Mouse (Mus musculus): ENCODE measurements around the gene Slc27a2. TPM values are rescaled to one million over a fixed set of nuclear protein-coding genes. Genes with fewer than 3 reads are reported as not detected.
"Not testable (repeated sequence)": the region's sequence is repeated elsewhere in the genome, so short reads cannot be mapped to it uniquely, and the experiment has no call there.

Slc27a2 gene
- polyA plus RNA-seq, 1 experiment from 2014 or later, result not detected

DNA sequence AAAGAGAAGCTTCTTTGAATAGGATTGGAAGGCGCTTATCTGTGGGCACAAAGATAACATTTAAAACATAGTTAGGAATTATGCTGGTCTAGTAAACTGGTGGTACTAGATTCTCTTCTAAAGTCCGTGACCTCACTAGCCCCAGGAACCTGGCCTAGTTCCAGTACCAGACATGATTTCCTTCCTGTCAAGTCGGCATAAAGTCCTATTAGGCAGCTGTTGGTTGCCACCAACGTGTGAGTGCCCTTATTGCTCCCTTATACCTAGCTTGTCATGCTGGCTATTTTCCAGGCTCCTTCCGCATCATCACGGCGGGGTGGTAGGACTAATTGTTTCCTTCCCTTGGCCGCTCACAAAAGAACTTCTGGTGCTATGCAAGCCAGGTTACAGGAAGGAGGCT, 30.2 kb upstream of the Slc27a2 start:
- ATAC-seq (ENCODE audit: insufficient number of reproducible peaks, low FRiP score, low TSS enrichment, low read depth), result no peak
- no peaks in the 10 kb centered on the region for H3K36me3 ChIP-seq (ENCODE audit: control insufficient read depth, insufficient read depth, low read length)
- no peak overlapping the region for H3K27ac ChIP-seq (replicated peaks; ENCODE audit: low read depth, low read length)
- H3K9ac ChIP-seq (ENCODE audit: low read length), result no peak overlapping the region
- no peak for DNase-seq (ENCODE audit: low spot score)
- H3K27me3 ChIP-seq (ENCODE audit: control insufficient read depth, insufficient read depth, low read length), result no peaks in the 10 kb centered on the region
- H3K4me2 ChIP-seq (ENCODE audit: low read depth, severe bottlenecking), result no peak overlapping the region
- no peak overlapping the region for H3K4me3 ChIP-seq (ENCODE audit: low read depth, low read length)
- no peaks in the 10 kb centered on the region for H3K4me1 ChIP-seq (ENCODE audit: control insufficient read depth, insufficient read depth, low read length)
- no peaks in the 10 kb centered on the region for H3K9me3 ChIP-seq (ENCODE audit: control insufficient read depth, low read length)
- WGBS, result 70% methylated on average over 8 of the region's 8 CpGs

DNA sequence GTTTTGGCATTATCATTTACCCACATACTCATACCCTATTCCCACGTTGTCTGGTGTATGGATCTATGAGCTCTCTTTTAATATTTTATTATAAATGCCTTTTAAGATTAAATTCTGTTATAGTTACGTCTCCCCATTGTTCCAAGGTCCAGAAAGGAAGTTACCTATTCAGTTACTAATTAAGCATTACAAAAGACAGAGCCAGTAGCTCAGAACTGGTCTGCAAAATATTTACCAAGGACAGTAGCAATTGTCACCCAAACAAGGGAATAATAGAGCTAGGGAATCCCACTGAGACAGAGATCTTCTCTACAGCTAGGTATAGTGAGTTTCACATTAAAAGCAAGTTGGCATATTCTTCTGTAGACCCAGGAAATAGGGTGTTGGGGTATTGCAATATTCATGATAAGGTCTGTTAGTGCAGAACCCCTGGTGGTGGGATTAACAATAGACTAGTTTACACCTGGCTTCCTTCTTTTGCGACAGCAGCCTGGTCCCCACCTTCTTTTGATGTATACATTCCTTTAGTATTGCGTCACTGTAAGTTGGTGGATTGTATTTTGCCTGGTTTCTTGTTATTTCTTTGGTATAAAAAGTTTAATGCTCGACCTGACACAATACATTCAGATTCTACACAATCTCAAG, 29.0 kb upstream of the Slc27a2 start:
- not testable (repeated sequence) for H3K27ac ChIP-seq (replicated peaks; ENCODE audit: low read depth, low read length); H3K4me1 ChIP-seq (ENCODE audit: control insufficient read depth, insufficient read depth, low read length); H3K4me3 ChIP-seq (ENCODE audit: low read depth, low read length); ATAC-seq (ENCODE audit: insufficient number of reproducible peaks, low FRiP score, low TSS enrichment, low read depth); H3K36me3 ChIP-seq (ENCODE audit: control insufficient read depth, insufficient read depth, low read length); H3K4me2 ChIP-seq (ENCODE audit: low read depth, severe bottlenecking); H3K27me3 ChIP-seq (ENCODE audit: control insufficient read depth, insufficient read depth, low read length); H3K9me3 ChIP-seq (ENCODE audit: control insufficient read depth, low read length); H3K9ac ChIP-seq (ENCODE audit: low read length); DNase-seq (ENCODE audit: low spot score)
- WGBS, result 62% methylated on average over 5 of the region's 5 CpGs

DNA sequence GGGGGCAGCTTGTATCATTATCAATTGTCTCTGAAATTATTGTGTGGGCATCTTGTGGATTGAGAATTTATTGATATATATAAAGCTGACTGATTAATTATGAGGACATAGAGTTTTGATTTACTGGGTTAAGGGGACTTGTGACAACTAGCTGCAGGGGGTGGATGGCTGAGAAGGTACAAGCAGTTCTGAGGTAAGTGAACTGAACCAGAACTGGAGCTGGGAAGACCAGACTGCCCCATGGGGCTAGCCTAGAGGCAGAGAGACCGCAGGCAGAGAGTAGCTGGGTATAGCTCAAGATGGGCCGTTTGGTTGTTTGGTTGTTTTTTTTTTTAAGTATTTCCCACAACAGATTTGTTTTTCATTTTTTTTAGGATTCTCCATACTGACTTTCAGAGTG, 27.9 kb upstream of the Slc27a2 start:
- no peak overlapping the region for H3K4me2 ChIP-seq (ENCODE audit: low read depth, severe bottlenecking)
- ATAC-seq (ENCODE audit: insufficient number of reproducible peaks, low FRiP score, low TSS enrichment, low read depth), result no peak
- WGBS, result 80% methylated on average over 2 of the region's 2 CpGs
- H3K4me1 ChIP-seq (ENCODE audit: control insufficient read depth, insufficient read depth, low read length), result no peaks in the 10 kb centered on the region
- no peaks in the 10 kb centered on the region for H3K36me3 ChIP-seq (ENCODE audit: control insufficient read depth, insufficient read depth, low read length)
- DNase-seq (ENCODE audit: low spot score), result no peak
- H3K9me3 ChIP-seq (ENCODE audit: control insufficient read depth, low read length), result no peaks in the 10 kb centered on the region
- no peaks in the 10 kb centered on the region for H3K27me3 ChIP-seq (ENCODE audit: control insufficient read depth, insufficient read depth, low read length)
- no peak overlapping the region for H3K4me3 ChIP-seq (ENCODE audit: low read depth, low read length)
- no peak overlapping the region for H3K9ac ChIP-seq (ENCODE audit: low read length)
- no peak overlapping the region for H3K27ac ChIP-seq (replicated peaks; ENCODE audit: low read depth, low read length)

DNA sequence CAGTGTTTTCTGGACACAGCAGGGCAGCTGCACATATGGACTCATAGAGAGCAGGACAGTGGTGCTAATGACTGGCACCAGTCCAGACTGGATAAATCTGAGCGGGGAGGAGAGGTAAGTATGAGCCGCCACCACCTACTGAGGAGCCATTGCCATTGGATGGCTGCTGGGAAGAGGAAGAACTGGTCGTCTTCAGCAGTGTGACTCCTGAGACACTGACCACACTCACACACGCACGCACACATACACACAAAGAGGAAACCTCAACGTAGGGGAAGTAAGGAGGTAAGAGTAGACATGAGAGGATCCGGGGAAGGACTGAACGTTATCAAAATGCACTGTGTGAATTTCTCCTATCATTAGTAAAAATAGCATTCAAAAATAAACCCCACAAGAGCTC, 24.7 kb upstream of the Slc27a2 start:
- H3K9ac ChIP-seq (ENCODE audit: low read length), result no peak overlapping the region
- no peak overlapping the region for H3K4me3 ChIP-seq (ENCODE audit: low read depth, low read length)
- H3K9me3 ChIP-seq (ENCODE audit: control insufficient read depth, low read length), result no peaks in the 10 kb centered on the region
- no peaks in the 10 kb centered on the region for H3K4me1 ChIP-seq (ENCODE audit: control insufficient read depth, insufficient read depth, low read length)
- 91% methylated on average over 8 of the region's 8 CpGs for WGBS
- no peak overlapping the region for H3K4me2 ChIP-seq (ENCODE audit: low read depth, severe bottlenecking)
- no peaks in the 10 kb centered on the region for H3K27me3 ChIP-seq (ENCODE audit: control insufficient read depth, insufficient read depth, low read length)
- no peak for ATAC-seq (ENCODE audit: insufficient number of reproducible peaks, low FRiP score, low TSS enrichment, low read depth)
- DNase-seq (ENCODE audit: low spot score), result no peak
- H3K27ac ChIP-seq (replicated peaks; ENCODE audit: low read depth, low read length), result no peak overlapping the region
- no peaks in the 10 kb centered on the region for H3K36me3 ChIP-seq (ENCODE audit: control insufficient read depth, insufficient read depth, low read length)

DNA sequence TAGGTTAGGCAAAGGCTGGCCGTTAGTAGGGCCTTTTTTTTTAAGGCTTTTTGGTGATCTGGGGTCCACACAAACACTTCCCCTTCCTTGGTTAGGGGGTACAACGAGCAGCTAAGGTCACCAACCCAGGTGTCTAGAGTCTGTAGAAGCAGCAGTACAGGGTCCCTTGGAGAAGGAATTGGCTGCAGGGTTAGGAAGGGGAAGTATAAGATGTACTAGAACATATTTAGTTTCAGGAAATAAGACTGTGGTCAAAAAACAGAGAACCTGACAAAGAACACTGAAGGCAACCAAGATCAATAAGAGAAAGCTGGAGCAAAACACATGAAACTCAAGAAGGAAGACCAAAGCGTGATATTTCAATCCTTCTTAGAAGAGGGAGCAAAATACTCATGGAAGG, 21.6 kb upstream of the Slc27a2 start:
- H3K4me2 ChIP-seq (ENCODE audit: low read depth, severe bottlenecking), result no peak overlapping the region
- no peak for ATAC-seq (ENCODE audit: insufficient number of reproducible peaks, low FRiP score, low TSS enrichment, low read depth)
- no peaks in the 10 kb centered on the region for H3K4me1 ChIP-seq (ENCODE audit: control insufficient read depth, insufficient read depth, low read length)
- H3K27me3 ChIP-seq (ENCODE audit: control insufficient read depth, insufficient read depth, low read length), result no peaks in the 10 kb centered on the region
- H3K27ac ChIP-seq (replicated peaks; ENCODE audit: low read depth, low read length), result no peak overlapping the region
- 82% methylated on average over 3 of the region's 3 CpGs for WGBS
- H3K4me3 ChIP-seq (ENCODE audit: low read depth, low read length), result no peak overlapping the region
- no peaks in the 10 kb centered on the region for H3K9me3 ChIP-seq (ENCODE audit: control insufficient read depth, low read length)
- DNase-seq (ENCODE audit: low spot score), result no peak
- H3K36me3 ChIP-seq (ENCODE audit: control insufficient read depth, insufficient read depth, low read length), result no peaks in the 10 kb centered on the region
- no peak overlapping the region for H3K9ac ChIP-seq (ENCODE audit: low read length)

DNA sequence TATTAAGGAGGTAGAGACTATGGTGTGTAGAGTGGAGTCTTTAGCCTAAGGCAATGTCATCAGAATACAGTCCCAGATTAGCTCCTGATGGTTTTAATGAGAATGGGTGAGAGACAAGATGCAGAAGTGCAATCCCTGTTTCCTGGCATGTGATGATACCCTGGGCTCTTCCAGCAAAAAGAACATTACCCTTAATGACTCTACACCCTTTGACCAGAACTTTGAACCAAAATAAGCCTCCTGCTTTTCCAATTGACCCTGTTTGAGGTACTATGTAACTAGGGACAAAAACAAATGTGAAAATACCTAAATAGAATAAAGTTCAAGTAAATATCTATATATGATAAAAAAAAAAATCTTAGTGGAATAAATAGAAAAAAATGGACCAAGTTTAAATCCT, 14.6 kb upstream of the Slc27a2 start:
- Histone ChIP-seq H3K9me3 (ENCODE audit: control insufficient read depth, low read length) (no peaks in the 10 kb centered on the region), H3K4me2 (ENCODE audit: low read depth, severe bottlenecking) (no peak overlapping the region), H3K27ac (replicated peaks; ENCODE audit: low read depth, low read length) (no peak overlapping the region), H3K4me3 (ENCODE audit: low read depth, low read length) (no peak overlapping the region), H3K9ac (ENCODE audit: low read length) (no peak overlapping the region), H3K27me3 (ENCODE audit: control insufficient read depth, insufficient read depth, low read length) (no peaks in the 10 kb centered on the region), H3K36me3 (ENCODE audit: control insufficient read depth, insufficient read depth, low read length) (no peaks in the 10 kb centered on the region), H3K4me1 (ENCODE audit: control insufficient read depth, insufficient read depth, low read length) (no peaks in the 10 kb centered on the region)
- ATAC-seq (ENCODE audit: insufficient number of reproducible peaks, low FRiP score, low TSS enrichment, low read depth), result no peak
- no peak for DNase-seq (ENCODE audit: low spot score)

DNA sequence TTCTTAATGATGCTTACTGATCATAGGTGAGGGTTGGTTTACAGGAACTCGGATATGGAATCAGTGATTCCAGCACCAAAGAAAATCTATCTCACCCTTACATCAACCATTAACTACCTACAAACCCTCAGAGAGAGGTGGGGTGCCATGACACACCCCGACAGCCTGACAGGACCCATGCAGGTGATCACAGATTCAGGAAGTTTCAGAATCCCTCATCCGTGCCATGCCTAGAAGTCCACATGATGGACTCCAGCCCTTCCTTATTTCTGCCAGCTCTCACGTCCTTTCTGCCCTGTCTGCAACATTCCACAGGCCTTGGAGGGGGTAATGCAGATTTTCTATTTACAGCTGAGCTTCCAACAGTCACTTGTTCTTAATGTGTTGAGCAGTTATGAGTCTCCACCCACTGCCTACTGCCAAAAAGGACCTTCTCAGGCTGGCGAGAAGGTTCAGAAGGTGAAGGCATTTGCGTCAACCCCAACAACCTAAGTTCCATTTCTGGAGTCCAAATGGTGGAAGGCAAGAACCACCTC, 11.7 kb upstream of the Slc27a2 start:
- Histone ChIP-seq H3K4me2 (ENCODE audit: low read depth, severe bottlenecking) (no peak overlapping the region), H3K27me3 (ENCODE audit: control insufficient read depth, insufficient read depth, low read length) (no peaks in the 10 kb centered on the region), H3K9ac (ENCODE audit: low read length) (no peak overlapping the region), H3K4me1 (ENCODE audit: control insufficient read depth, insufficient read depth, low read length) (no peaks in the 10 kb centered on the region), H3K36me3 (ENCODE audit: control insufficient read depth, insufficient read depth, low read length) (no peaks in the 10 kb centered on the region), H3K9me3 (ENCODE audit: control insufficient read depth, low read length) (no peaks in the 10 kb centered on the region), H3K27ac (replicated peaks; ENCODE audit: low read depth, low read length) (no peak overlapping the region), H3K4me3 (ENCODE audit: low read depth, low read length) (no peak overlapping the region)
- no peak for ATAC-seq (ENCODE audit: insufficient number of reproducible peaks, low FRiP score, low TSS enrichment, low read depth)
- 84% methylated on average over 6 of the region's 6 CpGs for WGBS
- DNase-seq (ENCODE audit: low spot score), result no peak

DNA sequence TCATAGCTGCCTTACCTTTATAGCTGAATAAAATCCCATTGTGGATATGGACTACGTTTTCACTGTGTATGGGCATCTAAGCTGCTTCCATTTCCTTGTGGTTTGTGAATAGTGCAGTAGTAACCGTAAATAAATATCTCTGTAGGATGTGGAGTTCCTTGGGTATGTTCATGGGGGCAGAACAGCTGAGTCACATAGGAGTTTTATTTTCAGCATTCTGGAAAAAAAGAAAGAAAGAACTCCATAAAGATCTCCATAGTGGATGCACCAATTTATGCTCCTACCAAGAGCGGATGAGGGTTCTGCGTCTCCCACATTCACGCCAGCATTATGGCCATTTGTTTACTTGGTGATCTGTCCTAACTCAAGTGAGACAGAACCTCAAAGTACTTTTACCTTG, 10.0 kb upstream of the Slc27a2 start:
- H3K9me3 ChIP-seq (ENCODE audit: control insufficient read depth, low read length), result no peaks in the 10 kb centered on the region
- H3K4me1 ChIP-seq (ENCODE audit: control insufficient read depth, insufficient read depth, low read length), result no peaks in the 10 kb centered on the region
- no peaks in the 10 kb centered on the region for H3K27me3 ChIP-seq (ENCODE audit: control insufficient read depth, insufficient read depth, low read length)
- 89% methylated on average over 5 of the region's 5 CpGs for WGBS
- H3K9ac ChIP-seq (ENCODE audit: low read length), result no peak overlapping the region
- no peaks in the 10 kb centered on the region for H3K36me3 ChIP-seq (ENCODE audit: control insufficient read depth, insufficient read depth, low read length)
- ATAC-seq (ENCODE audit: insufficient number of reproducible peaks, low FRiP score, low TSS enrichment, low read depth), result no peak
- no peak overlapping the region for H3K4me2 ChIP-seq (ENCODE audit: low read depth, severe bottlenecking)
- H3K4me3 ChIP-seq (ENCODE audit: low read depth, low read length), result no peak overlapping the region
- DNase-seq (ENCODE audit: low spot score), result no peak
- no peak overlapping the region for H3K27ac ChIP-seq (replicated peaks; ENCODE audit: low read depth, low read length)

DNA sequence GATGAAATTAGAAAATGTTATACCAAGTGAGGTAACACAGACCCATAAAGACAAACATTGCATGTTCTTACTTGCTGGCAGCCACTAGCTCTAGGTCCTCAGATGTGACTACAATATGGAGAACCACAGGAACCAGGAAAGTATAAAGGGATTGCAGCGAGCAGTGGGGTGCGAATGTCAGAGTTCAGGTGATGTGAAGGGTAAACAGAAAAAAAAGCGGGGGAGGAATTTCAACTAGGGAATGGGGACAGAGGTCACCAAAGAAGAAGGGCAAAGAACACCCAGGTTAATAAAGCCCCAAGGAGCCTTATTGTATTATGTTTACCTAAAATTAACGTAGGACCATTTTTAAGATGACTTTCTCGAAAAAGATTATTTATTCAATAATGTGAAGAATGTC, 6.9 kb upstream of the Slc27a2 start:
- Histone ChIP-seq H3K4me3 (ENCODE audit: low read depth, low read length) (no peak overlapping the region), H3K9ac (ENCODE audit: low read length) (no peak overlapping the region), H3K9me3 (ENCODE audit: control insufficient read depth, low read length) (no peaks in the 10 kb centered on the region), H3K4me2 (ENCODE audit: low read depth, severe bottlenecking) (no peak overlapping the region), H3K36me3 (ENCODE audit: control insufficient read depth, insufficient read depth, low read length) (no peaks in the 10 kb centered on the region), H3K4me1 (ENCODE audit: control insufficient read depth, insufficient read depth, low read length) (no peaks in the 10 kb centered on the region), H3K27ac (replicated peaks; ENCODE audit: low read depth, low read length) (no peak overlapping the region), H3K27me3 (ENCODE audit: control insufficient read depth, insufficient read depth, low read length) (no peaks in the 10 kb centered on the region)
- ATAC-seq (ENCODE audit: insufficient number of reproducible peaks, low FRiP score, low TSS enrichment, low read depth) (no peak), DNase-seq (ENCODE audit: low spot score) (no peak)
- 80% methylated on average over 5 of the region's 5 CpGs for WGBS
